8 mouse cellular contexts compared by ENCODE assay signal in the genomic region with DNA sequence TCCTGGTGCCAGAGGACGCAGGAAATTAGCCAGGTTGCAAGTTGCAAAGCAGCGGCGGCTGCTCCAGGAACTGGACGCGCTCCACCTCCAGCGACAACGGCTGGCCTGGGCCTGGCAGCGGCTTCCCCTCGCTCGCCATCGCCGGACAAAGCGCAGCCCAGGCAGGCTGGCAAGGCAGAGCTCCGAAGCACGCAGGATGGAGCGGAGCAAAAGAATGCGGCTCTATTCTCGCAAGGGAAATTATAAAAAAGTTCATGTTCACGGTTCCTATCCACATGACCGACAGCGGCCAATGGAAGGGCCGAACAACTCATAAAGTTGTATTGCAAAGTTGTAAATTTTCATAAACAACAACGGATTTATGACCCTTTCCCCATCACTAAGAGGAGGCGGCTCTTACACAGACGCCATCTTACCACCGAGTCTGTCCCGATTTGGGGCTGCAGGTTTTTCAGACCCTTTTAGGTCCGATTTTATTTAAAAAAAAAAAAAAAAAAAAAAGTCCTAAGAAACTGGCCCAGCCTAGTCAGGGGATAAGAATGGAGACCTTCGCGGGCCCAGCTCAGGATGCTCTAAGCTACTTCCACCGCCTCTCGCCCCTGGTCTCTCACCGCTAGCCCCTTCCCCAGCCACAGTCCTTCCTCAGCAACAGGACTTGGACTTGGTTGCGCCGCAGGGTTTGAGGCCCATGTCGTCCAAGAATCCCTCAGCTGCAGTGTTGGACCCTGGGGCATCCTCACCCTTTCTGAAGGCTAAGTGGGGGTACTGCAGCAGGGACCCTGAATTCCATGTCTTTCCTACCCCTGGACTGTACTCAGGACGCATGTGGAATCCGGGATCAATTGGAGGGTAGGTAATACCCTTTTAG. TPM values are rescaled to one million over a fixed set of nuclear protein-coding genes. Genes with fewer than 3 reads are reported as not detected.
A peak's percentile ranks its signal among the peaks of the same experiment; 100 is the strongest.
DNase-seq lines count a peak whose midpoint lies in the region; ATAC-seq and TF ChIP-seq lines count a peak whose summit lies in the region.

A gene (minus strand): TSS at position 218 of the 868 bp plus-strand sequence.
A gene (minus strand): TSS at position 221 of the 868 bp plus-strand sequence.

- peak; percentile 86 for TF ChIP-seq POLR2A in kidney, adult 2 months (IDR thresholded peaks at IDR 0.05; ENCODE audit: low read depth, low read length)

- no peak within 1 kb of the TSS for H3K9ac ChIP-seq in hindbrain, embryonic 12.5 days
- H3K9ac ChIP-seq in hindbrain, embryonic 11.5 days (ENCODE audit: low read depth, low read length) = no peak within 1 kb of the TSS
- no peak within 1 kb of the TSS for H3K9ac ChIP-seq in embryonic facial prominence, embryonic 15.5 days
- 0 out of 2 replicates have a peak within 1 kb of the TSS, but pooled peaks have one; percentile 32 for H3K9ac ChIP-seq in lung, postnatal 0 days (replicated peaks; ENCODE audit: low read depth)

- H3K4me2 ChIP-seq in hindbrain, embryonic 12.5 days (replicated peaks) = 0 out of 2 replicates have a peak within 1 kb of the TSS, but pooled peaks have one; percentile 13
- H3K4me2 ChIP-seq in hindbrain, embryonic 11.5 days (replicated peaks; ENCODE audit: low read depth, low read length) = no peak within 1 kb of the TSS; the same call in 1 of the 2 replicates
- no peak within 1 kb of the TSS for H3K4me2 ChIP-seq in embryonic facial prominence, embryonic 15.5 days (replicated peaks)
- H3K4me2 ChIP-seq in lung, postnatal 0 days (replicated peaks; ENCODE audit: low read depth, low read length) = peak within 1 kb of the TSS; percentile 61

- H3K9me3 ChIP-seq in hindbrain, embryonic 12.5 days (replicated peaks) = no peaks in the 10 kb centered on the region
- no peaks in the 10 kb centered on the region for H3K9me3 ChIP-seq in hindbrain, embryonic 11.5 days (ENCODE audit: control insufficient read depth, low read length)
- no peaks in the 10 kb centered on the region for H3K9me3 ChIP-seq in embryonic facial prominence, embryonic 15.5 days (replicated peaks)
- no peaks in the 10 kb centered on the region for H3K9me3 ChIP-seq in lung, postnatal 0 days (ENCODE audit: low read length)

- no peak for TF ChIP-seq CTCF in kidney, adult 2 months (conservative IDR thresholded peaks at IDR 0.05; ENCODE audit: insufficient read depth, insufficient read length, low read depth, low read length)
- no peak for TF ChIP-seq CTCF in lung, postnatal 0 days (IDR thresholded peaks at IDR 0.05)

- no peak for DNase-seq in hindbrain, embryonic 11.5 days (ENCODE audit: low spot score)
- peak; percentile 93 for DNase-seq in kidney, adult 2 months
- DNase-seq in lung, postnatal 0 days (ENCODE audit: low spot score) = peak; percentile 80
- no peak for DNase-seq in cerebellum, postnatal 14 days
- no peak for DNase-seq in frontal cortex, postnatal 14 days (ENCODE audit: low spot score in 2 of 2)
- no peak for DNase-seq in right cerebral cortex, postnatal 10 days (ENCODE audit: low spot score in 2 of 2)

- no peak for ATAC-seq in hindbrain, embryonic 12.5 days (ENCODE audit: low FRiP score)
- no peak for ATAC-seq in hindbrain, embryonic 11.5 days (ENCODE audit: low FRiP score)
- no peak for ATAC-seq in embryonic facial prominence, embryonic 15.5 days (ENCODE audit: insufficient number of reproducible peaks, low FRiP score, low TSS enrichment, low read depth)
- peak; percentile 23 for ATAC-seq in lung, postnatal 0 days

- peaks cover 98% of the 10 kb centered on the region for H3K27me3 ChIP-seq in hindbrain, embryonic 12.5 days
- H3K27me3 ChIP-seq in hindbrain, embryonic 11.5 days (ENCODE audit: control insufficient read depth, insufficient read depth, low read length) = peaks cover 97% of the 10 kb centered on the region
- H3K27me3 ChIP-seq in embryonic facial prominence, embryonic 15.5 days = peaks cover 99% of the 10 kb centered on the region
- H3K27me3 ChIP-seq in kidney, adult 2 months (replicated peaks; ENCODE audit: control insufficient read depth, insufficient read depth, low read length) = no peaks in the 10 kb centered on the region
- H3K27me3 ChIP-seq in lung, postnatal 0 days (replicated peaks; ENCODE audit: insufficient read depth, low read length) = peaks cover 73% of the 10 kb centered on the region

- WGBS in hindbrain, embryonic 12.5 days = 3% methylated on average over 38 of the region's 38 CpGs
- WGBS in hindbrain, embryonic 11.5 days = 2% methylated on average over 38 of the region's 38 CpGs
- WGBS in embryonic facial prominence, embryonic 15.5 days = 2% methylated on average over 38 of the region's 38 CpGs
- 3% methylated on average over 38 of the region's 38 CpGs for WGBS in kidney, adult 2 months
- WGBS in lung, postnatal 0 days = 8% methylated on average over 38 of the region's 38 CpGs

- H3K27ac ChIP-seq in hindbrain, embryonic 12.5 days = no peak within 1 kb of the TSS
- no peak within 1 kb of the TSS for H3K27ac ChIP-seq in hindbrain, embryonic 11.5 days (ENCODE audit: low read depth, low read length)
- no peak within 1 kb of the TSS for H3K27ac ChIP-seq in embryonic facial prominence, embryonic 15.5 days (replicated peaks)
- H3K27ac ChIP-seq in kidney, adult 2 months (ENCODE audit: insufficient read depth, low read depth, low read length) = peak within 1 kb of the TSS; percentile 99
- peak within 1 kb of the TSS; percentile 76 for H3K27ac ChIP-seq in lung, postnatal 0 days (ENCODE audit: low read length)

- no peaks in the 10 kb centered on the region for H3K36me3 ChIP-seq in hindbrain, embryonic 12.5 days
- H3K36me3 ChIP-seq in hindbrain, embryonic 11.5 days (ENCODE audit: control insufficient read depth, insufficient read depth, low read length) = no peaks in the 10 kb centered on the region
- no peaks in the 10 kb centered on the region for H3K36me3 ChIP-seq in embryonic facial prominence, embryonic 15.5 days
- H3K36me3 ChIP-seq in kidney, adult 2 months (ENCODE audit: control insufficient read depth, insufficient read depth, low read length) = no peaks in the 10 kb centered on the region
- no peaks in the 10 kb centered on the region for H3K36me3 ChIP-seq in lung, postnatal 0 days (ENCODE audit: insufficient read depth, low read length)

- H3K4me3 ChIP-seq in hindbrain, embryonic 12.5 days = peak within 1 kb of the TSS; percentile 10; the same call in 1 of the 2 replicates
- H3K4me3 ChIP-seq in hindbrain, embryonic 11.5 days (ENCODE audit: low read depth, low read length) = no peak within 1 kb of the TSS; the same call in 1 of the 2 replicates
- peak within 1 kb of the TSS; percentile 24 for H3K4me3 ChIP-seq in embryonic facial prominence, embryonic 15.5 days (replicated peaks)
- peak within 1 kb of the TSS; percentile 87 for H3K4me3 ChIP-seq in kidney, adult 2 months (ENCODE audit: insufficient read depth, low read depth, low read length)
- H3K4me3 ChIP-seq in lung, postnatal 0 days (ENCODE audit: low read depth, low read length) = peak within 1 kb of the TSS; percentile 48

- TF ChIP-seq EP300 in lung, postnatal 0 days (IDR thresholded peaks at IDR 0.05) = no peak

- peaks cover 21% of the 10 kb centered on the region for H3K4me1 ChIP-seq in hindbrain, embryonic 12.5 days
- H3K4me1 ChIP-seq in hindbrain, embryonic 11.5 days (replicated peaks; ENCODE audit: control insufficient read depth, insufficient read depth, low read length) = peaks cover 9% of the 10 kb centered on the region; the same call in 1 of the 2 replicates
- H3K4me1 ChIP-seq in embryonic facial prominence, embryonic 15.5 days = peaks cover 32% of the 10 kb centered on the region
- H3K4me1 ChIP-seq in kidney, adult 2 months (ENCODE audit: control insufficient read depth, insufficient read depth, low read length) = peaks cover 21% of the 10 kb centered on the region
- peaks cover 13% of the 10 kb centered on the region for H3K4me1 ChIP-seq in lung, postnatal 0 days (ENCODE audit: insufficient read depth, low read depth, low read length)

RNA-seq across cellular contexts. Expression of the first gene that starts in this region (rescaled TPM):
- polyA plus RNA-seq in hindbrain, embryonic 12.5 days (2016; fragmentation: Nextera tagmentation; extraction: Ambion mirVana) = 13.7 and 19.5 TPM in 2 replicates
- polyA plus RNA-seq in hindbrain, embryonic 11.5 days (2014; fragmentation: Nextera tagmentation; extraction: Ambion mirVana) = 13.3 and 14.2 TPM in 2 replicates
- polyA plus RNA-seq in embryonic facial prominence, embryonic 15.5 days (2015; fragmentation: Nextera tagmentation; extraction: Ambion mirVana) = 0.11 and 0.13 TPM in 2 replicates
- 7.4 and 7.6 TPM in 2 replicates for polyA plus RNA-seq in kidney, adult 2 months (2012; rRNA removed)
- polyA plus RNA-seq in lung, postnatal 0 days (2015; fragmentation: Nextera tagmentation; extraction: Ambion mirVana) = 4.3 and 4.8 TPM in 2 replicates

RNA-seq across cellular contexts. Expression of the second gene that starts in this region (rescaled TPM):
- polyA plus RNA-seq in hindbrain, embryonic 12.5 days (2016; fragmentation: Nextera tagmentation; extraction: Ambion mirVana) = not detected in 2 replicates
- not detected in 2 replicates for polyA plus RNA-seq in hindbrain, embryonic 11.5 days (2014; fragmentation: Nextera tagmentation; extraction: Ambion mirVana)
- not detected in 2 replicates for polyA plus RNA-seq in embryonic facial prominence, embryonic 15.5 days (2015; fragmentation: Nextera tagmentation; extraction: Ambion mirVana)
- polyA plus RNA-seq in kidney, adult 2 months (2012; rRNA removed) = 0.78 and 2.9 TPM in 2 replicates
- not detected in 2 replicates for polyA plus RNA-seq in lung, postnatal 0 days (2015; fragmentation: Nextera tagmentation; extraction: Ambion mirVana)

Comparison
In these comparisons a context has a peak if more than half of its experiments do, and no peak if none do; other contexts are left out.
1. H3K4me2 ChIP-seq: peak in hindbrain, embryonic 12.5 days (single experiment) and lung, postnatal 0 days (single experiment); none in hindbrain, embryonic 11.5 days (single experiment) and embryonic facial prominence, embryonic 15.5 days (single experiment).
2. H3K27ac ChIP-seq: peak in kidney, adult 2 months (single experiment) and lung, postnatal 0 days (single experiment); none in hindbrain, embryonic 12.5 days (single experiment), hindbrain, embryonic 11.5 days (single experiment) and embryonic facial prominence, embryonic 15.5 days (single experiment).
3. DNase-seq: peak in kidney, adult 2 months (single experiment) and lung, postnatal 0 days (single experiment); none in hindbrain, embryonic 11.5 days (single experiment), cerebellum, postnatal 14 days (0 of 2), frontal cortex, postnatal 14 days (0 of 2) and right cerebral cortex, postnatal 10 days (0 of 2).